Mouse (Mus musculus): ENCODE data around the gene Mlf2. TPM values are rescaled to one million over a fixed set of nuclear protein-coding genes. Genes with fewer than 3 reads are reported as not detected.
A peak's percentile ranks its signal among the peaks of the same experiment; 100 is the strongest.

Gene Mlf2
- total RNA-seq (2012; rRNA removed): 133 and 154 TPM in 2 replicates
- polyA plus RNA-seq (2012; ENCODE audit: insufficient read depth in 1 of 2, insufficient read length in 2 of 2, low read depth in 1 of 2, low replicate concordance in 2 of 2, missing spikeins in 1 of 2): 100 to 1,000 TPM in 1 of 2 experiments, not detected in 1; 340 TPM

GRCm38 (mm10) chr6:124930754-124931524 lies at the start of gene Mlf2:
Gene Mlf2 (plus strand): TSS chr6:124931386.
- H3K4me3 ChIP-seq (ENCODE audit: control insufficient read depth in 1 of 2, insufficient read depth in 1 of 2, low read depth in 2 of 2, low read length in 2 of 2): peak within 1 kb of the TSS; percentile 86 to 98
- H3K4me1 ChIP-seq (ENCODE audit: control insufficient read depth in 1 of 2, insufficient read depth in 2 of 2, low read length in 2 of 2): peaks cover 6 to 12% of the 10 kb centered on the region in 2 experiments
- H3K9me3 ChIP-seq (replicated peaks; ENCODE audit: insufficient read depth, low read length): no peaks in the 10 kb centered on the region
- H3K27ac ChIP-seq (ENCODE audit: control insufficient read depth, low read depth, low read length): peak within 1 kb of the TSS; percentile 54
- H3K36me3 ChIP-seq (ENCODE audit: control insufficient read depth in 1 of 2, insufficient read depth in 2 of 2, low read length in 2 of 2): peaks cover 2 to 5% of the 10 kb centered on the region in 2 experiments; a peak in 2 of 4 replicates
- peaks cover 14% of the 10 kb centered on the region for H3K79me2 ChIP-seq (ENCODE audit: control insufficient read depth, insufficient read depth, low read length, poor library complexity)
- peak within 1 kb of the TSS; percentile 84 for H3K9ac ChIP-seq (ENCODE audit: control insufficient read depth, low read depth, low read length, poor library complexity, severe bottlenecking)
- peak; percentile 97 for DNase-seq (ENCODE audit: low read depth, low spot score)
- no peaks in the 10 kb centered on the region for H3K27me3 ChIP-seq (ENCODE audit: control insufficient read depth in 1 of 2, insufficient read depth in 2 of 2, low read length in 2 of 2)
- peak; percentile 63 to 79; a peak in 3 of 4 replicates for TF ChIP-seq POLR2A (IDR thresholded peaks at IDR 0.05; ENCODE audit: control insufficient read depth in 1 of 2, insufficient read depth in 1 of 2, low read depth in 1 of 2, low read length in 2 of 2, poor library complexity in 1 of 2)
- TF ChIP-seq ETS1 (IDR thresholded peaks at IDR 0.05; ENCODE audit: low read depth, low read length): peak; percentile 61
- TF ChIP-seq MYC (IDR thresholded peaks at IDR 0.05; ENCODE audit: low read depth, low read length): 0 out of 2 replicates have a peak, but pooled peaks have one; percentile 50
- peak; percentile 80 for TF ChIP-seq MXI1 (IDR thresholded peaks at IDR 0.05; ENCODE audit: low read depth, low read length)
- TF ChIP-seq TCF12 (IDR thresholded peaks at IDR 0.05; ENCODE audit: low read depth, low read length): peak; percentile 57; the same call in 1 of the 2 replicates
- TF ChIP-seq ZKSCAN1 (IDR thresholded peaks at IDR 0.05; ENCODE audit: low read depth, low read length): no peak
- no peak for TF ChIP-seq USF2 (IDR thresholded peaks at IDR 0.05; ENCODE audit: borderline replicate concordance in 1 of 2, insufficient read depth in 1 of 2, low read depth in 1 of 2, low read length in 2 of 2)
- no peak for TF ChIP-seq MYB (IDR thresholded peaks at IDR 0.05; ENCODE audit: low read depth, low read length)
- TF ChIP-seq CHD2 (IDR thresholded peaks at IDR 0.05; ENCODE audit: low read length): no peak
- TF ChIP-seq UBTF (IDR thresholded peaks at IDR 0.05; ENCODE audit: borderline replicate concordance, insufficient read depth, low read depth, low read length): no peak
- peak; percentile 91 for TF ChIP-seq SIN3A (IDR thresholded peaks at IDR 0.05; ENCODE audit: low read length)
- TF ChIP-seq RAD21 (IDR thresholded peaks at IDR 0.05; ENCODE audit: low read depth, low read length): peak; percentile 83
- peak; percentile 87 to 99 (median 90) for TF ChIP-seq CTCF (IDR thresholded peaks at IDR 0.05 in 2 of 3, conservative IDR thresholded peaks at IDR 0.05 in 1 of 3; ENCODE audit: control insufficient read depth in 1 of 3, insufficient read depth in 1 of 3, low read depth in 2 of 3, low read length in 3 of 3, poor library complexity in 1 of 3, severe bottlenecking in 1 of 3)
- 0 out of 2 replicates have a peak, but pooled peaks have one; percentile 13 for TF ChIP-seq USF1 (IDR thresholded peaks at IDR 0.05; ENCODE audit: low read depth, low read length)
- no peak for TF ChIP-seq GABPA (IDR thresholded peaks at IDR 0.05; ENCODE audit: low read depth, low read length)
- TF ChIP-seq RCOR1 (IDR thresholded peaks at IDR 0.05; ENCODE audit: low read depth, low read length): peak; percentile 20; the same call in 1 of the 2 replicates
- TF ChIP-seq NELFE (IDR thresholded peaks at IDR 0.05; ENCODE audit: low read depth, low read length): peak; percentile 81
- peak; percentile 77 for TF ChIP-seq HCFC1 (IDR thresholded peaks at IDR 0.05; ENCODE audit: low read depth, low read length)
- peak; percentile 41 for TF ChIP-seq ELF1 (IDR thresholded peaks at IDR 0.05; ENCODE audit: low read depth, low read length)
- TF ChIP-seq MAZ (IDR thresholded peaks at IDR 0.05; ENCODE audit: low read depth, low read length): peak; percentile 85
- TF ChIP-seq SMC3 (IDR thresholded peaks at IDR 0.05; ENCODE audit: low read depth, low read length): peak; percentile 91
- TF ChIP-seq EP300 (IDR thresholded peaks at IDR 0.05; ENCODE audit: low read depth in 1 of 2, low read length in 2 of 2): no peak
- TF ChIP-seq ZNF384 (IDR thresholded peaks at IDR 0.05; ENCODE audit: low read depth, low read length): peak; percentile 31; the same call in 1 of the 2 replicates
- no peak for TF ChIP-seq TBP (IDR thresholded peaks at IDR 0.05; ENCODE audit: low read depth, low read length)
- TF ChIP-seq MAX (IDR thresholded peaks at IDR 0.05; ENCODE audit: low read length): peak; percentile 75
- TF ChIP-seq ZMIZ1 (IDR thresholded peaks at IDR 0.05; ENCODE audit: low read depth, low read length): peak; percentile 28; the same call in 1 of the 2 replicates
- peak; percentile 54; the same call in 1 of the 2 replicates for TF ChIP-seq POLR2AphosphoS2 (IDR thresholded peaks at IDR 0.05; ENCODE audit: low read length)
- TF ChIP-seq KAT2A (conservative IDR thresholded peaks at IDR 0.05; ENCODE audit: low read depth, low read length): no peak; the same call in 1 of the 2 replicates
- TF ChIP-seq NRF1 (IDR thresholded peaks at IDR 0.05; ENCODE audit: insufficient read depth, low read depth, low read length, poor library complexity, severe bottlenecking): peak; percentile 62
- TF ChIP-seq MEF2A (IDR thresholded peaks at IDR 0.05; ENCODE audit: extremely low read depth, insufficient replicate concordance, low read depth, low read length, poor library complexity, severe bottlenecking): no peak
- TF ChIP-seq BHLHE40 (IDR thresholded peaks at IDR 0.05; ENCODE audit: borderline replicate concordance, low read depth, low read length): no peak
- TF ChIP-seq E2F4 (IDR thresholded peaks at IDR 0.05; ENCODE audit: borderline replicate concordance, low read depth, low read length): no peak
- peak; percentile 76 for TF ChIP-seq ZC3H11A (IDR thresholded peaks at IDR 0.05; ENCODE audit: low read depth, low read length)
- TF ChIP-seq MAFK (IDR thresholded peaks at IDR 0.05; ENCODE audit: borderline replicate concordance, low read depth, low read length): no peak
